Mouse (Mus musculus) liver, adult 2 months (tissue): ENCODE measurements around the gene Map3k20.

Experiments
- CTCF ChIP-seq: fragments of 200-500 bp; IDR thresholded peaks from 2 replicates; pipeline ENCODE4 v1.5.1; 2011; ENCODE audit warnings: low read depth, low read length, control low read depth
- POLR2A ChIP-seq: fragments of 200-500 bp; IDR thresholded peaks from 2 replicates; pipeline ENCODE4 v1.6.1; 2011; ENCODE audit warnings: low read length, control low read depth; ENCODE audit not compliant: insufficient read depth; ENCODE audit errors: extremely low read depth

DNA sequence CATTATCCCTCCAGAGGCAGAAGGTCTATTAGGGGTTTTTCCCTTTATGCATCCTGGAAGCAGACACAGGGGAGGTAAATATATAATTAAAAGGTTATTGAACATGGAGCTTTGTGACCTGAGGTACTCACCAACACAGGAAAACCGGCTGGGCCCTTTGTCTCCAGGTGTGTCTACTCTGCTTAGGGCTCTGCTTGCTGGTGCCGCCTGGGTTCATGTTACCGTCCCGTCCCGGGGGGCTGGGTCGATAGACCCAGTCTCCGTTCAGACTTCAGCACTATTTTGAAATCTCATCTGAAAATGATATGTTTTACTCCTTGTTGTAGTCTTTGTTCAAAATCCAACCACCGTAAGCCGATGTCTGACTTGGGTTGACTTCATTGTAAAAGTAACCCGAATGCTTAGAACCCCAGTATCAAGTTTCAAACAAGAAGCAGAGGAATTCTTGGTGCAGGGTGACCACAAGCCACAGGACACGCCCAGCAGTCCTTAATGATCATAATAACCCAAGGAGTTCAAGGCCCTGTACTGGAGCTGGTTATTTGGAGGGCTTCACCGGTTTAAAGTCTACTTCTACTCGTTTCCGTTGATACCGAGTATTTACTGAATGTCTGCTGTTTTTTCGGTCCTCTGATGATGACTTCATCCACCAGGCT is 186.1 kb downstream of the Map3k20 start:
- TF ChIP-seq CTCF (no peak), POLR2A (no peak)
